Mouse (Mus musculus): ENCODE results near the gene Gdpd2.

The Gdpd2 gene

DNA sequence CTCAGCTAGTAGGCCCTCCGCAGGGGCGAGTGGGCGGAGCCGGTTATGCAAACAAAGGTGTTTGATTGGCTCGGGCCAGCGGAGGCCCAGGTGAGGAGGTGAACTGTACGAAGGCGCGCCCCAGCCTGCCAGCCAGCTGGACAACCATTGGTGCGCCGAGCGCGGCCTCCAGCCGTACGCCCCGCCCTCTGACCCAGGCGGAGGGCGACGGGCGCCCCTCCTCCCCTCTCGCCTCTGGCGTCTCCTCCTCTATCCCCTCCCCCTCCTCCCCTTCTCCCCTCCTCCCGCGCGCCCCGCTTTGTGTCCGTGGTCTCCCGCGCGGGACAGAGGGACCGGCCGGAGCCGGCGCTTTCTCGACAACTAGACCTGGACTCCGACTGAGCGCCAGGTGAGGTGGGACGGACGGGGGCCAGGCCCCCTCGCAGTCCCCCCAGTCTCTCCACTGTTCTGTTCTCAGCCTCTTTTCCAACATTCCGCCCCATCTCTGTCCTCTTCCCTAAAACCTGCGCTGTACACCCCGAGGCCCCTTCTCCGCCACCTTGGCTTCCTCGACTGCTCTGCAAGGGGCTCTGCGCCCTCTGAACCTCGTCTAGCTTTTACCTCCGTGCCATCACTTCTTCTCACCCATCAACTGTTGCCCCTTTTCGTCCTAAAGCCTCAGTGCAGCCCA, 47.4 kb downstream of the Gdpd2 start:
- peak; percentile 83 for DNase-seq (ENCODE audit: low read depth, low spot score)

- no peak for DNase-seq (ENCODE audit: low read depth, low spot score)
Observed at GRCm38 (mm10) chrX:100777655-100778234, 48.1 kb downstream of the Gdpd2 start.

DNA sequence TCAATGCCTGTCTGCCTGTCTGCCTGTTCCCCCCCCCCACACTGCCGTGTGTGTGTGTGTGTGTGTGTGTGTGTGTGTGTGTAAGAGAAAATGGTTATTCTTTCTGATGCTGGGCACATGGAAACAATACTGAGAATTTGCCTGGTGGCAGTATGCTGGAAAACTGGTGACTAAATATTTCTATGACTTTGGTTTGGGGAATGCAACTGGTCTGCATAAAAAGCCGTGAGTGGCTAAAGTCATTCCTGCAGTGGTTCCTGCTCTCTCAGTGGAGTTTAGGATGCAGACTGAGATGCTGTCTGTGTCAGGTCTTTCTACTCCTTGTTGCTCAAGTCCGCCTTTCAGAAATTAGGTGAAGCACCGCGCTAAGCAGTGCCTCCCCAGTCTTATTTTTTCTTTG, 48.7 kb downstream of the Gdpd2 start:
- DNase-seq (ENCODE audit: low read depth, low spot score) = no peak

Data from CD4-positive helper T cell, adult 2 months (primary cell).